Mouse (Mus musculus): Measurements from ENCODE around the gene Plcxd1. TPM values are rescaled to one million over a fixed set of nuclear protein-coding genes. Genes with fewer than 3 reads are reported as not detected.
"Not testable (repeated sequence)": the region's sequence is repeated elsewhere in the genome, so short reads cannot be mapped to it uniquely, and the experiment has no call there.

The Plcxd1 gene
- polyA plus RNA-seq, 1 experiment from 2014 or later, result 1.6 TPM

DNA sequence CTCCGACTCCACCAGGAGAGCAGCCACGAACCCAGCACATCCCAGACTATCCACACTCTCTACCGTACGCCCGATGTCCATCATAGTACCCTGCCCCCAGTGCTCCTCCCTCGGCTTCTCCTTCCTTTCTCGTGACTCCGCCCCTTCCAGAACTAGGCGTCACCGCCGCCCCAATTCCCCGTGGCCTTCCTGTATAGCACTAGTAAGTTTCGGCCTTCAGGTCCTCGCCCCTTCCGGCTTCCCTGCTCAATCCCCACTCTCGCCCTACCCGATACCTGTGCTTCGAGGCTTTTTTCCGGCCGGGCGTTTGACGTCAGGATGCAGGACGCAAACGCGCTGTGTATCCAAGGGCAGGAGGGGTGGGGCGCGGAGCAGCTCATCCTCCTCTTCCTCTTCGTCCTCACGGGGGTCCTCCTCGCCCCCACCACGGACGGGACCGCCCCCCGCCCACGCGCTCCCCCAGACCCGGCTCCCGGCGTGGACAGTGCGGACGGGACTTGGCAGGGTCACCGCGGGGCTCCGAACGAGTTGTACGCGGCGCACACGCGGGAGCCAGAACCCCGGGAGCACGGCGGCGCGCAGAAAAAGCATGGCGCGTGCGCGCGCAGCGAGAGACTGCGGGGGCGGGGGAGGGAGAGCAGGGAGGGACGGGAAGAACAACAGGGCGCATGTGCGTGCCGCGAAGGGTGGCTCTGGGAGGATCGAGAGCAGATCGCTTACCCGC is 8.0 kb downstream of the Plcxd1 start, which contains the start of gene Gtpbp6:
Gtpbp6 (minus strand) TSS at position 617 of the 724 bp plus-strand sequence.
- ChIA-PET CTCF (no interaction called here), POLR2A (interaction anchor here (0.6 to 1.8 kb wide), 2 partner anchors 13 to 1390 kb away, joined by 4 to 5 read pairs; partner anchors contain the start of gene Gm35315)
- H3K27me3 ChIP-seq, result no peaks in the 10 kb centered on the region
- in situ Hi-C loops (cut with MboI; ENCODE audit: low pct_unique_long_range_greater_than_20kb), result loop anchor here (10.0 kb wide), 1 partner anchor 53 kb away; no protein-coding TSS in a partner anchor
- peak; percentile 87 for ATAC-seq
- no peak for TF ChIP-seq CTCF (IDR thresholded peaks at IDR 0.05)
- peak; percentile 95 for DNase-seq (ENCODE audit: low read depth, low spot score)

DNA sequence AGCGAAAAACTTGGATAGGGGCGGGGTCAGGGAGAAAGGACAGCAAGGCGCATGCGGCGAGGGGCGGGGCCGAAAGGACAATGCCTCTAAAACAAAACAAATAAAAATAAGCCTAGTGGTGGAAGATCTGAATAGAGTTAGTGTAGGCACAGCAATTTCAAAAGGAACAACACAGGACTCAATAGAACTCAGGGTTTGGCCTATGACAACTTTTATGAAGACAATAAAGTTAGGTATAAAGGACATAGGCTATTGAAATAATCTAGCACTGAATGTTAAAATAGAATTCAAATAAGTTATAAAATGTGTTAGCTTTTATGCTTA is 8.5 kb downstream of the Plcxd1 start:
- POLR2A ChIA-PET, result no interaction called here
- TF ChIP-seq CTCF (IDR thresholded peaks at IDR 0.05), result no peak
- H3K27me3 ChIP-seq, result no peaks in the 10 kb centered on the region
- CTCF ChIA-PET, result no interaction called here
- no peak for ATAC-seq
- no peak for DNase-seq (ENCODE audit: low read depth, low spot score)
- in situ Hi-C loops (cut with MboI; ENCODE audit: low pct_unique_long_range_greater_than_20kb), result loop anchor here (10.0 kb wide), 1 partner anchor 53 kb away; no protein-coding TSS in a partner anchor

DNA sequence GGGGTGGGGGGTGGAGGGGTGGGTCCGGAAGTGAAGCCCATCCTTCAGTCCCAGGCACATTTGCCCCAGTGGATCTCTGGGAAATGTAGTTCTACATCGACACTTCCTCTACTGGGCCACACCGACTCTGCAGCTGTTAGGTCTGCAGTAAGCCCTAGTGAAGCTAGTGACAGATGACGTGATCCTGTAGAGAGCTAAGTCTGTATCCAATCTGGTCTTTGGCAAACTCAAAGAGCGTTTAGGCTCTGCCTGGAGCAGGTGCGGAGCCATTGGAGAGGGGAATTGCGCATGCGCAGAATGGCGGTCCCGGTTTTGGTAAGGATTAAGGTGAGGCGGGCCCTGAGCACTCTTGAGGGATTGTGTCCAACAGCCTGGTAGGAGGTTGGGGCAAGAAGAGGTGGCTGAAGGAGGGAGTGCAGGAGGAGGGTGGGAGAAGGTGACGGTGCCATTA is 10.2 kb downstream of the Plcxd1 start, which contains the start of gene Zfp605:
Zfp605 (plus strand) TSS at position 102 of the 451 bp plus-strand sequence.
- ChIA-PET POLR2A (no interaction called here), CTCF (no interaction called here)
- in situ Hi-C loops (cut with MboI; ENCODE audit: low pct_unique_long_range_greater_than_20kb), result loop anchor here (10.0 kb wide), 1 partner anchor 55 kb away; no protein-coding TSS in a partner anchor
- TF ChIP-seq CTCF (IDR thresholded peaks at IDR 0.05), result no peak
- no peaks in the 10 kb centered on the region for H3K27me3 ChIP-seq
- ATAC-seq (peak; percentile 48), DNase-seq (ENCODE audit: low read depth, low spot score) (peak; percentile 76)

DNA sequence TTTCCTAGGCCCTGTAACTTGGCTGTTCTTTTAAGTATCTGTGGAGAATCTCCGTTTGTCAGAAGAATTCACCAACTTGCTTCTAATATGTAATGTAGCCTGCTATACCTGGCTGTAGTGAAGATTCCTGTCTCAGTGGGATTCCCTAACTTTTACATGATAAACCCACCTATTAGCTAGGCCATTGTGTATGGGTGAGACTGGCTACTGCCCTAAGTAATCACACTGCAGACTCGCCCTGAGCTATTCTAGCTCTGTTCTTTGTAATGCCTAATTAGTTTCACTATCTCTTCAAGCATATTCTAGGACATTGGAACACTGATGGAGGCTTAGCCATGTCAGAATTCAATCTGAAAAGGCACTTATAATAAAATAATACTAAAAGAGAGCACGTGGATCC is 22.6 kb downstream of the Plcxd1 start:
- ATAC-seq; in situ Hi-C loops (cut with MboI; ENCODE audit: low pct_unique_long_range_greater_than_20kb); POLR2A ChIA-PET; CTCF ChIA-PET; DNase-seq (ENCODE audit: low read depth, low spot score); H3K27me3 ChIP-seq: not testable (repeated sequence)

DNA sequence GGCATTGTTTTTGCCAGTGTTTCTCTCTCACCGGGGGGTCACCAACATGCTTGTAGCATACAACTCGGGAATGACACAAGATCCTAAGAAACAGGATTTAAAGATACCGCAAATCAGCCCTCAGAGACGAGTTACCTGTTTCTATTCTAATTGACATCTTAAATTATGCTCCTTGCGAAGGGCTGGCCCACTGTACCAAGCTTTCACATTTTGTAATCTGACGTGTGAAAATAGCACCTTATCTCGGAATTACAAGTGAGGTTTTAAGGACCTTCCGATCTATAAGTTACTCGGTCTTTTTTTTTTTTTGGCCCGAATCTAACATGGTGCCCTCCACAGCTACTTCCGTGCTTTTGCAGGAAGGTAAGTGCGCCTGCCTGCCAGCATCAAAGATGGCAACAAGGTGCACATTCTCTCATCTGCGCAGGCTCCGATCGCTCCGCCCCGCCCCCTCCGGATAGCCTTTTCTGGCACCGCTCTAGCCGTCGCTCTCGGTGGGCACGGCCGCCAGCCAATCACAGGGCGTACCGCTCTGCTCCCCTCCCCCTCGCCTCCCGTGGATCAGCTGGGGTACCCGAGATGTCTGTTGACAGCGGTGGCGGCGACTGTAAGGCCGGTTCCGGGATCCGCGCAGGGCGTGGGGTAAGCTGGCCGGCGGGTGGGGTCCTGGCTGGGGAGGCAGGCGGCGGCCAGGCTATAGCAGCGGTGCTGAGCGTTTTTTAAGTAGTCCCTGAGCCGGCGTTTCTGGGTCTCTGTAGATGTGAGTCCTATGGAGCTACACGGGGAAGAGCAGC is 35.7 kb downstream of the Plcxd1 start, which contains the start of gene Chfr:
Chfr (plus strand) TSS at position 550 of the 794 bp plus-strand sequence.
- no peak for TF ChIP-seq CTCF (IDR thresholded peaks at IDR 0.05)
- DNase-seq (ENCODE audit: low read depth, low spot score) (peak; percentile 97), ATAC-seq (peak; percentile 100)
- in situ Hi-C loops (cut with MboI; ENCODE audit: low pct_unique_long_range_greater_than_20kb), result loop anchor here (10.0 kb wide), 1 partner anchor 581 kb away; the partner anchor contains the start of gene Crlf2
- ChIA-PET CTCF (interaction anchor here (1.1 kb wide), 1 partner anchor 78 kb away, joined by 3 read pairs; no protein-coding TSS in a partner anchor), POLR2A (interaction anchor here (1.1 kb wide), 1 partner anchor 40 kb away, joined by 3 read pairs; no protein-coding TSS in a partner anchor)
- H3K27me3 ChIP-seq, result no peaks in the 10 kb centered on the region

GRCm38 (mm10) chr5:110136087-110136464 is 36.3 kb downstream of the Plcxd1 start:
- POLR2A ChIA-PET, result no interaction called here
- no peak for TF ChIP-seq CTCF (IDR thresholded peaks at IDR 0.05)
- CTCF ChIA-PET, result interaction anchor here (1.1 kb wide), 1 partner anchor 79 kb away, joined by 3 read pairs; no protein-coding TSS in a partner anchor
- H3K27me3 ChIP-seq, result no peaks in the 10 kb centered on the region
- peak; percentile 29 for ATAC-seq
- DNase-seq (ENCODE audit: low read depth, low spot score), result peak; percentile 6
- in situ Hi-C loops (cut with MboI; ENCODE audit: low pct_unique_long_range_greater_than_20kb), result loop anchor here (10.0 kb wide), 1 partner anchor 581 kb away; the partner anchor contains the start of gene Crlf2

DNA sequence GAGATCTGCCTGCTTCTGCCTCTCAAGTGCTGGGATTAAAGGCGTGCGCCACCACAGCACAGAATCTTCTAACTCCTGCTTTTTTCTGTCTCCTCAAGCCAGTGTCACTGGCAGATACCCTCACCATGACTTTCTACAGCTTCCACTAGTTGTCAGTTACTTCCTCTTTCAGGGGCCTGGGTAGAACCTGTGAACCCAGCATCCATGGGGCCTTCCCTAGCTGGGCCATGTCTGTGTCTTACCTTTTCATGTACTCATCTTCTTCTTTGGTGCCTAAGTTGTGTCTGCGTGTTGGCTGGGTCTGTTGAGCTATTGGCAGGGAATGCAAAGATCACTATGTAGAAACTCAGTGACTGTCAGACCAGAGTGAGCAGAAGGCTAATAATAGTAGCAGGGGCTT is 38.0 kb downstream of the Plcxd1 start:
- H3K27me3 ChIP-seq, result no peaks in the 10 kb centered on the region
- DNase-seq (ENCODE audit: low read depth, low spot score), result no peak
- no peak for TF ChIP-seq CTCF (IDR thresholded peaks at IDR 0.05)
- in situ Hi-C loops (cut with MboI; ENCODE audit: low pct_unique_long_range_greater_than_20kb), result loop anchor here (10.0 kb wide), 1 partner anchor 583 kb away; the partner anchor contains the start of gene Crlf2
- POLR2A ChIA-PET, result no interaction called here
- ATAC-seq, result no peak
- CTCF ChIA-PET, result no interaction called here

- no peaks in the 10 kb centered on the region for H3K27me3 ChIP-seq
- in situ Hi-C loops (cut with MboI; ENCODE audit: low pct_unique_long_range_greater_than_20kb), result loop anchor here (10.0 kb wide), 1 partner anchor 585 kb away; the partner anchor contains the start of gene Crlf2
- ChIA-PET POLR2A (interaction anchor here (0.6 kb wide), 1 partner anchor 567 kb away, joined by 3 read pairs; no protein-coding TSS in a partner anchor), CTCF (interaction anchor here (0.9 to 1.6 kb wide), 3 partner anchors 18 to 82 kb away, joined by 3 to 4 read pairs (median 3); no protein-coding TSS in a partner anchor)
- DNase-seq (ENCODE audit: low read depth, low spot score), result no peak
- no peak for ATAC-seq
- no peak for TF ChIP-seq CTCF (IDR thresholded peaks at IDR 0.05)
These were observed 39.6 kb downstream of the Plcxd1 start for GRCm38 (mm10) chr5:110139325-110139724.

DNA sequence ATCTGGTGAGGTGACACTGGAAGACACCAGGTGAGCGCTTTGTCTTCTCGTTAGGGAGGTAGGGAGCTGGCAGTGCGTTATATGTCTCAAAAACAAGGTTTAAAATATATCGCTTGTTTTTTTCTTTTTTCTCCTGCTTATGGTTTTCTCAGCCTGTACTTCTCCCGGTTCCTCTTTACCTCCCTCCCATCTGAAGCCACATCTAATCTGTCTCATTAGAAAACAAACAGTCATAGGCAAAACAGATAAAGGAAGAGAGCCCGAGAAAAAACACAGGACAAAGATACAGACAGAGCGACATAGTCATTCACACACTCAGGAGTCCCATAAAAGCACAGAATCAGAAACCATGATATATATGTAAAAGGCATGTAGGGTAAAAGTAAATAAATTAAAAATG is 40.7 kb downstream of the Plcxd1 start:
- no peak for ATAC-seq
- ChIA-PET POLR2A (no interaction called here), CTCF (interaction anchor here (1.6 kb wide), 1 partner anchor 44 kb away, joined by 3 read pairs; no protein-coding TSS in a partner anchor)
- H3K27me3 ChIP-seq, result no peaks in the 10 kb centered on the region
- no peak for TF ChIP-seq CTCF (IDR thresholded peaks at IDR 0.05)
- in situ Hi-C loops (cut with MboI; ENCODE audit: low pct_unique_long_range_greater_than_20kb), result no loop called here
- no peak for DNase-seq (ENCODE audit: low read depth, low spot score)

DNA sequence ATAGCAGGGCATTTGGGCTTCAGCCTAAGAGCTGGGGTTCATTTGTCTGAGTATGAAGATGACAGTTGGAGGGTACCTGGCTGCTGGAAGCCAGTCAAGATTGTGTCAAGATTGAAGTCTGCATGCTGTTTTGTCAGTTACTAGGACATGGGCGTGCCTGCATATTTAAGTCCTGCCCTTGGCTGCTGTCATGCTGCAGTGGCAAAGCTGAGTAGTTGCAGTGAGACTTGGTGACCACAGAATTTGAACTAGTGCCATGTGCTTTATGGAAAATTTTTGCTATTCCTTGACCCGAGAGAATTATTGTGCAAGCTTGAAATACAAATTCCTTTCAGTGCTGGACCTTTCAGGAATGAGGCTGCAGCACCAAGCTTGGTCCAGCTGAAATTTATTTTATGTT is 42.5 kb downstream of the Plcxd1 start:
- ChIA-PET CTCF (interaction anchor here (1.1 kb wide), 1 partner anchor 28 kb away, joined by 3 read pairs; no protein-coding TSS in a partner anchor), POLR2A (no interaction called here)
- ATAC-seq (no peak), DNase-seq (ENCODE audit: low read depth, low spot score) (no peak)
- in situ Hi-C loops (cut with MboI; ENCODE audit: low pct_unique_long_range_greater_than_20kb), result no loop called here
- TF ChIP-seq CTCF (IDR thresholded peaks at IDR 0.05), result no peak
- no peaks in the 10 kb centered on the region for H3K27me3 ChIP-seq
